ENCODE assay signal across 20 mouse cellular contexts in the genomic region with DNA sequence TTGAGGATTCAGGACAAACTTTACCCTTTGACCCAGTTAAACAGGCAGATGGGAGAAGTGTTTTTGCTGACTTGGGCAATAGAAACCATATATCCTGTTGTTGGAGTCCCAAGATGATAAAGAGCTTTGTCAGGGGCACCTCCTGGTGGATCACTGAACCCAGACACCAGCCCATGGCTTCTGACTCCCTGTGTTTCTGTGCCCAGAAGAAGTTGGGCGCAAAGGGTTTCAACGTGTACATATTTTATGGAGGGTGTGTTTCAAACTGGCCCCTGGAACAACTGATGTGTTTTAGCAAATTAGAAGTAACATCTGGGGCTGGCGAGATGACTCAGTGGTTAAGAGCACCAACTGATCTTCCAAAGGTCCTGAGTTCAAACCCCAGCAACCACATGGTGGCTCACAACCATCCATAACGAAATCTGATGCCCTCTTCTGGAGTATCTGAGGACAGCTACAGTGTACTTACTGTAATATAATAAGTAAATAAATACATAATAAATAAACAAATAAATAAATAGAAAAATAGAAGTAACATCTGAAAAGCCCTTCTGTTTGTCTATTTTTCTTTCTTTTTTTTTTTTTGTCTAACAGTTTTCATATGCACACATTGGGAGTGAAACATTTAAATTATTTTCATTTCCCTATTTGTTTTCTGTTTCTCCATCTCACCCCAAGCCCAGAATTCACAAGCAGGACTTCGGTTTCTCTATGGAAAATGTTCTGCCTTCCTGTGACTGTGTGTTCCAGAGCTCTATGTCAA. TPM values are rescaled to one million over a fixed set of nuclear protein-coding genes. Genes with fewer than 3 reads are reported as not detected.
DNase-seq lines count a peak whose midpoint lies in the region; ATAC-seq and TF ChIP-seq lines count a peak whose summit lies in the region.
"Had no signal": no experiment of that assay in that cellular context is flagged by ENCODE, and none has a peak within 500 bp of the region (broad histone marks: within the 10 kb centered on the region; RNA-seq: fewer than 3 reads in every experiment).

No protein-coding gene starts in this region.

- TF ChIP-seq POLR2A in MEL (IDR thresholded peaks at IDR 0.05; ENCODE audit: control insufficient read depth in 1 of 2, insufficient read depth in 1 of 2, low read depth in 1 of 2, low read length in 2 of 2, poor library complexity in 1 of 2): no peak

- peak overlapping the region; percentile 16; the same call in 1 of the 2 replicates for H3K9ac ChIP-seq in MEL (ENCODE audit: control insufficient read depth, low read depth, low read length, poor library complexity, severe bottlenecking)
- no peak overlapping the region for H3K9ac ChIP-seq in liver, postnatal 0 days (replicated peaks)
- H3K9ac ChIP-seq: forebrain, embryonic 13.5 days; limb, embryonic 15.5 days; neural tube, embryonic 12.5 days had no signal

- H3K4me1 ChIP-seq in megakaryocyte, embryonic 14.5 days: peaks cover 66% of the 10 kb centered on the region
- peaks cover 0 to 12% of the 10 kb centered on the region in 2 experiments; a peak in 2 of 4 replicates for H3K4me1 ChIP-seq in MEL (ENCODE audit: control insufficient read depth in 1 of 2, insufficient read depth in 2 of 2, low read length in 2 of 2)
- H3K4me1 ChIP-seq in liver, postnatal 0 days (ENCODE audit: insufficient read depth): peaks cover 28% of the 10 kb centered on the region

- H3K4me3 ChIP-seq in megakaryocyte, embryonic 14.5 days (replicated peaks): peak overlapping the region; percentile 95
- H3K4me3 ChIP-seq in MEL (ENCODE audit: control insufficient read depth in 1 of 2, insufficient read depth in 1 of 2, low read depth in 2 of 2, low read length in 2 of 2): peak overlapping the region in 1 of 2 experiments; percentile 11; a peak in 2 of 4 replicates
- H3K4me3 ChIP-seq in liver, postnatal 0 days (ENCODE audit: low read depth, low read length): no peak overlapping the region

- peak; percentile 6 to 31 (median 9); a peak in 2 of 6 replicates for TF ChIP-seq CTCF in MEL (IDR thresholded peaks at IDR 0.05 in 2 of 3, conservative IDR thresholded peaks at IDR 0.05 in 1 of 3; ENCODE audit: control insufficient read depth in 1 of 3, insufficient read depth in 1 of 3, low read depth in 2 of 3, low read length in 3 of 3, poor library complexity in 1 of 3, severe bottlenecking in 1 of 3)
- TF ChIP-seq CTCF in liver, postnatal 0 days (IDR thresholded peaks at IDR 0.05; ENCODE audit: low read depth): no peak

- TF ChIP-seq RAD21 in MEL (IDR thresholded peaks at IDR 0.05; ENCODE audit: low read depth, low read length): no peak

- DNase-seq in 416B (ENCODE audit: low read depth) (peak; percentile 66), MEL (ENCODE audit: low read depth, low spot score) (peak; percentile 63)
- no peak for DNase-seq in liver, postnatal 0 days
- no peak for DNase-seq in retina, embryonic 14.5 days (ENCODE audit: low spot score)
- DNase-seq in thymus, postnatal 10 days (ENCODE audit: low spot score in 2 of 2): no peak
- DNase-seq: adrenal gland, adult 2 months; cerebellum, adult 8-10 months; gastrocnemius, postnatal 10 days; heart, adult 11 months; heart, postnatal 36 days; layer of hippocampus, postnatal 36 days; thymus, adult 18-20 months had no signal

- H3K9me3 ChIP-seq in megakaryocyte, embryonic 14.5 days: no peaks in the 10 kb centered on the region
- no peaks in the 10 kb centered on the region for H3K9me3 ChIP-seq in MEL (replicated peaks; ENCODE audit: insufficient read depth, low read length)
- H3K9me3 ChIP-seq in liver, postnatal 0 days (ENCODE audit: low read length): no peaks in the 10 kb centered on the region
- H3K9me3 ChIP-seq: forebrain, embryonic 13.5 days; limb, embryonic 15.5 days; neural tube, embryonic 12.5 days had no signal

- TF ChIP-seq EP300 in MEL (IDR thresholded peaks at IDR 0.05; ENCODE audit: low read depth in 1 of 2, low read length in 2 of 2): no peak
- no peak for TF ChIP-seq EP300 in liver, postnatal 0 days (IDR thresholded peaks at IDR 0.05; ENCODE audit: low read depth)

- WGBS in liver, postnatal 0 days (ENCODE audit: insufficient replicate concordance): 74% methylated on average over 5 of the region's 5 CpGs

- no peaks in the 10 kb centered on the region for H3K36me3 ChIP-seq in megakaryocyte, embryonic 14.5 days (replicated peaks; ENCODE audit: low read length)
- peaks cover 0 to 6% of the 10 kb centered on the region in 2 experiments; a peak in 1 of 4 replicates for H3K36me3 ChIP-seq in MEL (ENCODE audit: control insufficient read depth in 1 of 2, insufficient read depth in 2 of 2, low read length in 2 of 2)
- H3K36me3 ChIP-seq in liver, postnatal 0 days (replicated peaks; ENCODE audit: insufficient read depth, low read length): no peaks in the 10 kb centered on the region
- H3K36me3 ChIP-seq: limb, embryonic 15.5 days; neural tube, embryonic 12.5 days had no signal

- H3K27ac ChIP-seq in MEL (ENCODE audit: control insufficient read depth, low read depth, low read length): 0 out of 2 replicates have a peak overlapping the region, but pooled peaks have one; percentile 6
- no peak overlapping the region for H3K27ac ChIP-seq in liver, postnatal 0 days (ENCODE audit: low read depth)
- H3K27ac ChIP-seq: forebrain, embryonic 13.5 days; kidney, postnatal 0 days; limb, embryonic 15.5 days; neural tube, embryonic 12.5 days had no signal

- ATAC-seq in megakaryocyte, adult 5-6 weeks (ENCODE audit: poor library complexity, severe bottlenecking): no peak
- no peak for ATAC-seq in liver, postnatal 0 days
- ATAC-seq: intestine, embryonic 16.5 days had no signal

- peaks cover 5% of the 10 kb centered on the region for H3K27me3 ChIP-seq in megakaryocyte, embryonic 14.5 days (replicated peaks)
- H3K27me3 ChIP-seq in MEL (ENCODE audit: control insufficient read depth in 1 of 2, insufficient read depth in 2 of 2, low read length in 2 of 2): no peaks in the 10 kb centered on the region
- no peaks in the 10 kb centered on the region for H3K27me3 ChIP-seq in liver, postnatal 0 days (ENCODE audit: insufficient read depth, low read length)

- H3K4me2 ChIP-seq in liver, postnatal 0 days (ENCODE audit: low read depth, low read length): 0 out of 2 replicates have a peak overlapping the region, but pooled peaks have one; percentile 82

- H3K79me2 ChIP-seq in MEL (ENCODE audit: control insufficient read depth, insufficient read depth, low read length, poor library complexity): no peaks in the 10 kb centered on the region; the same call in 1 of the 2 replicates

TF ChIP-seq in MEL, 35 proteins besides CTCF, POLR2A, EP300 and RAD21 (continues in another document):
- no peak for TF ChIP-seq GABPA (IDR thresholded peaks at IDR 0.05; ENCODE audit: low read depth, low read length)
- TF ChIP-seq UBTF (IDR thresholded peaks at IDR 0.05; ENCODE audit: borderline replicate concordance, insufficient read depth, low read depth, low read length): no peak
- 0 out of 2 replicates have a peak, but pooled peaks have one; percentile 29 for TF ChIP-seq ZNF384 (IDR thresholded peaks at IDR 0.05; ENCODE audit: low read depth, low read length)
- TF ChIP-seq POLR2AphosphoS5 (IDR thresholded peaks at IDR 0.05; ENCODE audit: borderline replicate concordance, low read depth, low read length): no peak
- 0 out of 2 replicates have a peak, but pooled peaks have one; percentile 66 for TF ChIP-seq MYC (IDR thresholded peaks at IDR 0.05; ENCODE audit: low read depth, low read length)
- TF ChIP-seq TBP (IDR thresholded peaks at IDR 0.05; ENCODE audit: low read depth, low read length): peak; percentile 83
- peak; percentile 41 for TF ChIP-seq SMC3 (IDR thresholded peaks at IDR 0.05; ENCODE audit: low read depth, low read length)
- no peak for TF ChIP-seq BHLHE40 (IDR thresholded peaks at IDR 0.05; ENCODE audit: borderline replicate concordance, low read depth, low read length)
- TF ChIP-seq TCF12 (IDR thresholded peaks at IDR 0.05; ENCODE audit: low read depth, low read length): no peak
- 0 out of 2 replicates have a peak, but pooled peaks have one; percentile 17 for TF ChIP-seq MXI1 (IDR thresholded peaks at IDR 0.05; ENCODE audit: low read depth, low read length)

RNA-seq across cellular contexts. Expression of a gene that starts 1.2 kb away (rescaled TPM):
- polyA plus RNA-seq in megakaryocyte, embryonic 14.5 days (2012; ENCODE audit: insufficient read depth, low replicate concordance): 2.1 and 2.3 TPM in 2 replicates
- total RNA-seq in megakaryocyte, adult 5-6 weeks (2015): 1.5 and 1.6 TPM in 2 replicates
- 1.4 and 1.6 TPM in 2 replicates for total RNA-seq in megakaryocyte, adult 5-6 weeks (2017)
- total RNA-seq in MEL (2012; rRNA removed): 0.39 and 1.2 TPM in 2 replicates
- 1 to 10 TPM in 1 of 2 experiments, not detected in 1; 1.6 TPM for polyA plus RNA-seq in MEL (2012; ENCODE audit: insufficient read depth in 1 of 2, insufficient read length in 2 of 2, low read depth in 1 of 2, low replicate concordance in 2 of 2, missing spikeins in 1 of 2)
- polyA plus RNA-seq in liver, postnatal 0 days (2015; fragmentation: Nextera tagmentation; extraction: Ambion mirVana): 0.13 and 0.29 TPM in 2 replicates
- total RNA-seq: common myeloid progenitor, adult 5-6 weeks had no signal

RNA-seq across cellular contexts. Expression of a gene that starts 8.1 kb away (rescaled TPM):
- 1.0 and 4.3 TPM in 2 replicates for polyA plus RNA-seq in megakaryocyte, embryonic 14.5 days (2012; ENCODE audit: insufficient read depth, low replicate concordance)
- 3.3 and 4.5 TPM in 2 replicates for total RNA-seq in megakaryocyte, adult 5-6 weeks (2015)
- total RNA-seq in megakaryocyte, adult 5-6 weeks (2017): 5.5 and 6.2 TPM in 2 replicates
- total RNA-seq in MEL (2012; rRNA removed): 2.7 and 4.2 TPM in 2 replicates
- polyA plus RNA-seq in MEL (2012; ENCODE audit: insufficient read depth in 1 of 2, insufficient read length in 2 of 2, low read depth in 1 of 2, low replicate concordance in 2 of 2, missing spikeins in 1 of 2): 1 to 10 TPM in 1 of 2 experiments, not detected in 1; 5.0 TPM
- 1.1 and 1.8 TPM in 2 replicates for polyA plus RNA-seq in liver, postnatal 0 days (2015; fragmentation: Nextera tagmentation; extraction: Ambion mirVana)

RNA-seq across cellular contexts. Expression of a gene that starts 47.0 kb away (rescaled TPM):
- polyA plus RNA-seq in megakaryocyte, embryonic 14.5 days (2012; ENCODE audit: insufficient read depth, low replicate concordance): 11.5 and 21.2 TPM in 2 replicates
- total RNA-seq in megakaryocyte, adult 5-6 weeks (2015): 20.3 and 31.8 TPM in 2 replicates
- 32.5 and 36.4 TPM in 2 replicates for total RNA-seq in megakaryocyte, adult 5-6 weeks (2017)
- total RNA-seq in MEL (2012; rRNA removed): 189 and 210 TPM in 2 replicates
- 100 to 1,000 TPM in 1 of 2 experiments, not detected in 1; 162 TPM for polyA plus RNA-seq in MEL (2012; ENCODE audit: insufficient read depth in 1 of 2, insufficient read length in 2 of 2, low read depth in 1 of 2, low replicate concordance in 2 of 2, missing spikeins in 1 of 2)
- polyA plus RNA-seq in liver, postnatal 0 days (2015; fragmentation: Nextera tagmentation; extraction: Ambion mirVana): 30.6 and 34.2 TPM in 2 replicates

RNA-seq across cellular contexts. Expression of a gene that starts 47.2 kb away (rescaled TPM):
- 4.0 and 4.3 TPM in 2 replicates for polyA plus RNA-seq in megakaryocyte, embryonic 14.5 days (2012; ENCODE audit: insufficient read depth, low replicate concordance)
- 3.1 and 3.7 TPM in 2 replicates for total RNA-seq in megakaryocyte, adult 5-6 weeks (2015)
- total RNA-seq in megakaryocyte, adult 5-6 weeks (2017): 3.5 and 5.0 TPM in 2 replicates
- 5.9 and 6.0 TPM in 2 replicates for total RNA-seq in MEL (2012; rRNA removed)
- polyA plus RNA-seq in MEL (2012; ENCODE audit: insufficient read depth in 1 of 2, insufficient read length in 2 of 2, low read depth in 1 of 2, low replicate concordance in 2 of 2, missing spikeins in 1 of 2): 1 to 10 TPM in 1 of 2 experiments, not detected in 1; 5.8 TPM
- 0.63 and 1.1 TPM in 2 replicates for polyA plus RNA-seq in liver, postnatal 0 days (2015; fragmentation: Nextera tagmentation; extraction: Ambion mirVana)

Comparison
In these comparisons a context has a peak if more than half of its experiments do, and no peak if none do; other contexts are left out.
1. DNase-seq: peak in 416B (single experiment) and MEL (single experiment); none in liver, postnatal 0 days (single experiment), retina, embryonic 14.5 days (single experiment) and thymus, postnatal 10 days (0 of 2).